Mouse (Mus musculus) heart, adult 8-10 months (tissue): Measurements from ENCODE around the gene Tmem234. TPM values are rescaled to one million over a fixed set of nuclear protein-coding genes. Genes with fewer than 3 reads are reported as not detected.

Experiments
- DNase-seq: peaks from one replicate; pipeline ENCODE4 v3.0.0; 2022; ENCODE audit warnings: low spot score
- total RNA-seq, 4 experiments: library from RNA; stranded (reverse); gene quantifications; 2 replicates each; pipeline ENCODE4 v1.2.4; 2022

Tmem234 gene
- total RNA-seq, 4 experiments from 2014 or later = 40.4 to 44.9 (median 42.0) TPM

GRCm38 (mm10) chr4:129578466-129578865, 22.0 kb upstream of the Tmem234 start, which contains the start of gene Fam167b:
Fam167b (minus strand) TSS chr4:129578549.
- DNase-seq = peak; percentile 51

- DNase-seq = no peak
Observed at GRCm38 (mm10) chr4:129580347-129580746, 20.1 kb upstream of the Tmem234 start.

- DNase-seq = no peak
Observed at GRCm38 (mm10) chr4:129582251-129582650, 18.2 kb upstream of the Tmem234 start.

- no peak for DNase-seq
Observed at GRCm38 (mm10) chr4:129584370-129584769, 16.1 kb upstream of the Tmem234 start.

- peak; percentile 82 for DNase-seq
Observed at GRCm38 (mm10) chr4:129584884-129585608, 15.4 kb upstream of the Tmem234 start.

GRCm38 (mm10) chr4:129585773-129586172, 14.7 kb upstream of the Tmem234 start:
- DNase-seq = no peak

GRCm38 (mm10) chr4:129586943-129587342, 13.5 kb upstream of the Tmem234 start:
- DNase-seq = no peak

- DNase-seq = no peak
Observed at GRCm38 (mm10) chr4:129588865-129589264, 11.6 kb upstream of the Tmem234 start.

GRCm38 (mm10) chr4:129608426-129609025, 8.1 kb downstream of the Tmem234 start:
- DNase-seq = peak; percentile 79

GRCm38 (mm10) chr4:129609139-129609631, 8.7 kb downstream of the Tmem234 start:
- DNase-seq = no peak

GRCm38 (mm10) chr4:129610026-129610425, 9.6 kb downstream of the Tmem234 start:
- DNase-seq = no peak

GRCm38 (mm10) chr4:129610472-129610871, 10.0 kb downstream of the Tmem234 start:
- DNase-seq = no peak

GRCm38 (mm10) chr4:129614093-129614492, 13.6 kb downstream of the Tmem234 start, which contains the start of gene Dcdc2b:
Dcdc2b (minus strand) TSS chr4:129614257.
- no peak for DNase-seq

- no peak for DNase-seq
Observed at GRCm38 (mm10) chr4:129615801-129616290, 15.4 kb downstream of the Tmem234 start.

GRCm38 (mm10) chr4:129616631-129617030, 16.2 kb downstream of the Tmem234 start:
- DNase-seq = no peak

- DNase-seq = no peak
Observed at GRCm38 (mm10) chr4:129617121-129617641, 16.7 kb downstream of the Tmem234 start.

- no peak for DNase-seq
Observed at GRCm38 (mm10) chr4:129618031-129618430, 17.6 kb downstream of the Tmem234 start.

- peak; percentile 97 for DNase-seq
Observed at GRCm38 (mm10) chr4:129618786-129619691, 18.6 kb downstream of the Tmem234 start, which contains the start of gene Iqcc. Iqcc (minus strand) TSS chr4:129619099.

- DNase-seq = no peak
Observed at GRCm38 (mm10) chr4:129620419-129621282, 20.2 kb downstream of the Tmem234 start.

- DNase-seq = peak; percentile 78
Observed at GRCm38 (mm10) chr4:129621283-129621841, 20.9 kb downstream of the Tmem234 start.
